Mouse (Mus musculus) heart, embryonic 16.5 days (tissue): Measurements from ENCODE around the gene Plekha7. TPM values are rescaled to one million over a fixed set of nuclear protein-coding genes. Genes with fewer than 3 reads are reported as not detected.

Source experiments
- ATAC-seq: fragments of 200-750 bp; cut with Nextera tagmentation; replicated peaks from 2 replicates; pipeline ENCODE4 v1.8.0; 2017; ENCODE audit warnings: moderate number of reproducible peaks; ENCODE audit not compliant: insufficient read depth, low FRiP score; ENCODE audit errors: extremely low read depth
- H3K27ac ChIP-seq: fragments of 300-500 bp; sonication (generic); 2 replicates; pipeline ENCODE4 v1.5.1; 2014; ENCODE audit warnings: mild to moderate bottlenecking, low read length, control low read depth, moderate library complexity
- H3K27me3 ChIP-seq: fragments of 300-500 bp; sonication (generic); 2 replicates; pipeline ENCODE4 v1.6.1; 2014; ENCODE audit warnings: low read length, mixed read lengths; ENCODE audit not compliant: control insufficient read depth, insufficient read depth
- H3K36me3 ChIP-seq: fragments of 300-500 bp; sonication (generic); 2 replicates; pipeline ENCODE4 v1.6.1; 2014; ENCODE audit not compliant: control insufficient read depth, insufficient read depth
- H3K4me1 ChIP-seq: fragments of 300-500 bp; sonication (generic); 2 replicates; pipeline ENCODE4 v1.6.1; 2014; ENCODE audit warnings: low read length, mixed read lengths; ENCODE audit not compliant: control insufficient read depth, insufficient read depth
- H3K4me2 ChIP-seq: fragments of 300-500 bp; sonication (generic); 2 replicates; pipeline ENCODE4 v1.6.1; 2014; ENCODE audit warnings: low read depth, mild to moderate bottlenecking, control low read depth, low read length
- H3K4me3 ChIP-seq: fragments of 300-500 bp; sonication (generic); 2 replicates; pipeline ENCODE4 v1.5.1; 2014; ENCODE audit warnings: mild to moderate bottlenecking, control low read depth, low read length
- H3K9ac ChIP-seq: fragments of 300-500 bp; sonication (generic); 2 replicates; pipeline ENCODE4 v1.6.1; 2014; ENCODE audit warnings: low read length, control low read depth
- H3K9me3 ChIP-seq: fragments of 300-500 bp; sonication (generic); replicated peaks from 2 replicates; pipeline ENCODE4 v1.6.1; 2016; ENCODE audit warnings: low read length; ENCODE audit not compliant: control insufficient read depth
- WGBS: fragments of 180-500 bp; shearing (Covaris S2); extraction: QIAGEN DNeasy Blood & Tissue Kit; methylation state at CpG from one replicate; pipeline ENCODE4 v1.1.7; 2014; 5-methylcytosine and 5-hydroxymethylcytosine counted together
- polyA plus RNA-seq: library from polyadenylated mRNA; unstranded; fragments of >200 nt; fragmentation: Nextera tagmentation; extraction: Ambion mirVana; gene quantifications from 2 replicates; pipeline ENCODE4 v1.2.1, GENCODE M21; 2015

Gene Plekha7
- polyA plus RNA-seq, 1 experiment from 2014 or later: 44.5 TPM

DNA sequence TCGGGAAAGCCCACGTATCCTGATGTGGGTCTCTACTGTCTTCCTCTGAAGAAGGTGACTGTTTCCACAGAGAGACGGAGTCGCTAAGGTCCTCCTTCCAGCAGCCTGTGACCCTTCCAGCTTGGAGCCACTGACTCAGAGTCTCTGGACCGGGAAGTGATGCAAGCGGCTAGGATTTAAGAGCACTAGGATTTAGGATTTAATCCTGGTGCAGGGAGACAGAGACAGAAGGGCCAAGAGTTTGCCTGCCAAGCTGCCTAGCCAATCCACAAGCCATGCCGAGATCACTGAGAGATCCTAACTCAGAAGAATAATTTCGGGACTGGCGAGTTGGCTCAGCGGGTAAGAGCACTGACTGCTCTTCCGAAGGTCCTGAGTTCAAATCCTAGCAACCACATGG is 59.6 kb downstream of the Plekha7 start:
- Histone ChIP-seq H3K4me1 (peaks cover 29% of the 10 kb centered on the region), H3K9ac (no peak overlapping the region), H3K27ac (no peak overlapping the region), H3K4me2 (no peak overlapping the region), H3K9me3 (no peaks in the 10 kb centered on the region; the same call in 1 of the 2 replicates), H3K4me3 (no peak overlapping the region), H3K27me3 (no peaks in the 10 kb centered on the region), H3K36me3 (no peaks in the 10 kb centered on the region)
- ATAC-seq: no peak
- WGBS: 90% methylated on average over 11 of the region's 11 CpGs

DNA sequence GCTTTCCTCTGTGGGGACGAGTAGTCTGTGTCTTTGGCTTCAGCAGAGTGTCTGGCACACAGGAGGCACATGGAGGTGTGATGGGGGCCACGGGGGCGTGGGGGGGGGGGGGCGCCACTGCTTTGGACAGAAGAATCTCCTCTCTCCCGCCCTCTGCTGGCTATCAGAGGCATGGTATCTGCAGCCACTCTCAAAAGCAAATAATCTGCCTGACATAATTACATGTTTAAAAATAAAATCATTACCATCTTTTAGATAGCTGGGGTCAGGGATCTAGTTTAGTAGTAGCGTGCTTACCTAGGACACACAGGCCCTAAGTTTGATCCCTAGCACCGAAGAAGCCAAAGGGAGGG is 60.8 kb downstream of the Plekha7 start:
- Histone ChIP-seq H3K36me3 (no peaks in the 10 kb centered on the region), H3K9ac (peak overlapping the region; percentile 55; the same call in 1 of the 2 replicates), H3K4me3 (peak overlapping the region; percentile 11), H3K4me2 (peak overlapping the region; percentile 60), H3K4me1 (peaks cover 29% of the 10 kb centered on the region), H3K9me3 (no peaks in the 10 kb centered on the region; the same call in 1 of the 2 replicates), H3K27me3 (no peaks in the 10 kb centered on the region), H3K27ac (peak overlapping the region; percentile 79)
- no peak for ATAC-seq
- 0% methylated on average over 4 of the region's 7 CpGs for WGBS

DNA sequence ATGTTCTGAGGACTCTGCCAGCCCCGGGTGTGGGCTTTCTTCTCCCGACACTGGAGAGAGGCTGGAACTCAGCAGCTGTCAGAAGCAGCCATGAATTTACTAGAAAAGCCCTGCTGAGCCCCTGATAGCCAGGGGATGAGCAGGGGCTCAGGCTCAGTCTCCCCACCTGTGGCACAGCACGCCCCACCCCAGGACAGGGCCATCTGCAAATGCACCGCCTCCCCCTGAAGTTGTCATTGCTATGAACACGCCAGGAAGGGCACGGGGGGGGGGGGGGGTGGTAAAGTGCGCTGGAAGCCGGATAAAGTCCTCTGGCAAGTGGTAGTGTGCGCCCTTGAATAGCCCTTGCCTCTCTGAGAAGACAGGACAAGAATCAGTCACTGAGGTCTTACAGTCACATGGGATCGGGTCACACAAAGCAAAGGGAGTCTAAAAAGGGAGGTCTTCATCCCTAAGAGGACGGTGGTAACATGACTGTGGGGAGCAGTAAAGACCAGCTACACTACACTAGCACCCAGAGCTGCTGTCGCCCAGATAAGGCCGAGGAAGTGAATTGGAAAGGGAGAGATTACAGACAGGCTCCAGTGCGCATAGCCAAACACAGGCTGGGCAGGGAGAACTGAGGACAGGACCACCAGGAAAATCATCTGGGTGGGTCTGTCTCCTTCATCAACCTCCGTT is 61.3 kb downstream of the Plekha7 start:
- H3K4me1 ChIP-seq: peaks cover 29% of the 10 kb centered on the region
- peak overlapping the region; percentile 60 for H3K4me2 ChIP-seq
- H3K9me3 ChIP-seq: no peaks in the 10 kb centered on the region; the same call in 1 of the 2 replicates
- peak overlapping the region; percentile 79 for H3K27ac ChIP-seq
- no peaks in the 10 kb centered on the region for H3K27me3 ChIP-seq
- 9% methylated on average over 15 of the region's 15 CpGs for whole genome bisulfite sequencing
- peak overlapping the region; percentile 11 for H3K4me3 ChIP-seq
- H3K36me3 ChIP-seq: no peaks in the 10 kb centered on the region
- peak; percentile 30 for ATAC-seq
- peak overlapping the region; percentile 55 for H3K9ac ChIP-seq

DNA sequence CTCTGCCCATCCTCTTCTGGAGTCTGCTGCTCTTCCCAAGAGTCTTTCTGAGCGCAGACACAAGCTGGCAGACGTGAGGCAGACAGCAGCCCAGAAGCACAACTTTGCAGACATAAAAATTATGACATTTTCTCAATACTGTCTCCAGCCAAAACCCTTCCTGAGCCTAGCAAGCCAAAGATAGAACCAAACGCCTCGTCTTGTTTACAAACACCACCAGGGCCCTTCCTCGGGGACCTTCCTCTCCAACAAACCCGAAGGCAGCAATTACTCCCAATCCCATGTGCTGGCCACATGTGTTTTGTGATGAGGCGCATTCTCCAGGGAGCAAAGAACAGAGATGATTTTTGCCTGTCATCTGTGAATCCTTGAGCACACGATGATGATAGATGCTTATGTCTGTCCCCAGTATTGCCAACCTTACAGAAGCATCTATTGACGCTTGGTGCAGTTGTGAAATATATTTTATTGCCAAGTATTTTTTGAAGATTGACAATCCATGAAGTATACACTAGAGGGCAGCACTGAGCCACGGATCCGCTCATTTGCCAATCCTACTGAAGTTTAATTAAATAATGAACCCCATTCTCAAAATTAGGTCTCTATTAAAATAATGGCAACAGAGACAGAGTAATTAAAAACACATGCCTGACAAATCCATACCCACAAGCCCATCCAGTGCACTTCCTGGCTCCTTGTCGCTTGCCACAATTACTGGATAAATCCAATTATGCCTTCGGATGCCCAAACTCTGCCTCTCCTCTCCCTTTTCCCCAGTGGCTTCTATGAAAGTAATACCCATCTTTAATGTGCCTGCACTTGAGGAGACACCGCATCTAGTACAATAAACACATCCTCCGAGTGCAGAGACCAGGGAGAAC is 62.1 kb downstream of the Plekha7 start:
- Histone ChIP-seq H3K4me1 (peaks cover 32% of the 10 kb centered on the region), H3K36me3 (no peaks in the 10 kb centered on the region), H3K27me3 (no peaks in the 10 kb centered on the region), H3K4me3 (peak overlapping the region; percentile 11), H3K9me3 (no peaks in the 10 kb centered on the region; the same call in 1 of the 2 replicates), H3K4me2 (peak overlapping the region; percentile 60), H3K27ac (peak overlapping the region; percentile 79), H3K9ac (peak overlapping the region; percentile 55)
- 23% methylated on average over 15 of the region's 15 CpGs for WGBS
- no peak for ATAC-seq

DNA sequence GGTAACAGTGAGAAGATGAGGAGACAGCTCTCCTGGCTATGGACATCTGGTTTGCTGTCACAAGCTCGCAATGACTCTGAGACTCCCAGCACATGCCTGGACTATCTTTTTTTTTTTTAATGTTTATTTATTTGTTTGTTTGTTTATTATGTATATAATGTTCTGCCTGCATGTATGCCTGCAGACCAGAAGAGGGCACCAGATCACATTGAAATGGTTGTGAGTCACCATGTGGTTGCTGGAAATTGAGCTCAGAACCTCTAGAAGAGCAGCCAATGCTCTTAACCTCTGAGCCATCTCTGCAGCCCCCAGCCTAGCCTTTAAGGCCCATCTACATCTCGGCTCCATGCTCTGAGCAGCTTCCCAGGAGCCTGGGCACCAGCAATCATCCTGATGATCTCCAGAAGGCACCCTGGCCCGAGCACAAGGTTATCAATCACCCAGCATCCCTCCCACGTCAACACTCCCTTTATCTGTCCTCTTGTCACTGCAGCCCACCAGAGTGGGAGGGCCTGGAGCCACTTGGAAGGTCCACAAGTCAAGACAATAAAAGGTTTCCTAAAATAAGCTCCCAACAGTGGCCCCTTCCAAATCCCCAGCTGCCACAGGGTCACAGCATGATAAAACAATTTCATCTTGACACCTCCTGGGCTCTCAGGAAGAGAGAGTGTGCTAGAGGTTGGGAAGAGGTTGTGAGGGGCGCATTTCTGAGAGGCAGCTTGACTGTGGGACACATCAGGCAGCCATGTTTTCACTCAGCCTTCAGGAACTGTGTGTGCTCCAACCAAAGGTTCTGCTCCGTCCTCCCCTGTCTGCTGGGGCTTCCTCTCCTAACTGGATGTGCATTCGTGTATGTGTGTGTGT is 63.6 kb downstream of the Plekha7 start:
- ATAC-seq: peak; percentile 58
- Histone ChIP-seq H3K36me3 (no peaks in the 10 kb centered on the region), H3K9me3 (no peaks in the 10 kb centered on the region; the same call in 1 of the 2 replicates), H3K4me2 (no peak overlapping the region), H3K27me3 (no peaks in the 10 kb centered on the region), H3K9ac (no peak overlapping the region), H3K4me1 (peaks cover 39% of the 10 kb centered on the region), H3K4me3 (no peak overlapping the region), H3K27ac (peak overlapping the region; percentile 79)
- 23% methylated on average over 7 of the region's 7 CpGs for WGBS

DNA sequence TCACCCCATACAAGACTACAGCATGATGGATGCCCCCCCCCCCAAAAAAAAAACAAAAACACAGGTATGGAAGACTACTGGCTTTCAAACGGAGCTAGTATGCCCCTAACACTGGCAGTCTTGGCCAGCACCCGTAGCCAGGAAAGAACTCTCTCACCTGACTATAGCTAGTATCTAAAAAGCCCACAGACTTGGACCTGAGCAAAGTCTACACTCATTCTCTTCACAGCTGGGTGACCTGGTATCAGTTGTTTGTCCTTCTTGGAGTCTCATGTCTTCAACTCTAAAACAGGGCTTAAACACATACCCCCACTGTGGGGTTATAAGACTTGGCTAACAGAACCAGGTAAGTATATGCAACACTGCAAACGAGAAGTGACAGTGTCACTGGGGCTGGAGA is 65.4 kb downstream of the Plekha7 start:
- WGBS: 81% methylated on average over 3 of the region's 3 CpGs
- Histone ChIP-seq H3K9ac (no peak overlapping the region), H3K27ac (no peak overlapping the region), H3K27me3 (no peaks in the 10 kb centered on the region), H3K4me3 (no peak overlapping the region), H3K9me3 (no peaks in the 10 kb centered on the region), H3K4me1 (peaks cover 51% of the 10 kb centered on the region), H3K4me2 (no peak overlapping the region), H3K36me3 (no peaks in the 10 kb centered on the region)
- no peak for ATAC-seq

DNA sequence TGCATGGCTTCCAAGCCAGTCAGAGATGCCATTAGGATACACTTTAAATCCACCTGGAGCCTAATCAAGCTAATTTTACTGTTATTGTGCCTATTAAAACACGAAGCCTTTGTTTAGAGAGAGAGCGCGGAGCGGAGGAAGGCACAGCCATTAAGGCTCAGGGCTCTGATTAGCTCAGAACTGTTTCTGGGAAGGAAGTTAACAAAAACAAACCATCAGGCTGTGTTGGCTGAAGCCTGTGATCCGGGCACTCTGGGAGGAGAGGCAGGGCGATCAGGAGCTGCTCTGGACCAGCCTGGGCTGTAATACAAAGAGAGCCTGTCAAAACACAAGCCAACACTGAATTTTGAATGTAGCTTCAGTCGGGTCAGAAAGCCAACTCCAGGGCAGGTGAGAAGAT is 66.6 kb downstream of the Plekha7 start:
- Histone ChIP-seq H3K27me3 (no peaks in the 10 kb centered on the region; the same call in 1 of the 2 replicates), H3K4me2 (0 out of 2 replicates have a peak overlapping the region, but pooled peaks have one; percentile 12), H3K36me3 (no peaks in the 10 kb centered on the region), H3K9me3 (no peaks in the 10 kb centered on the region), H3K4me3 (no peak overlapping the region), H3K4me1 (peaks cover 44% of the 10 kb centered on the region), H3K27ac (no peak overlapping the region), H3K9ac (no peak overlapping the region)
- ATAC-seq: no peak
- 63% methylated on average over 7 of the region's 7 CpGs for WGBS

DNA sequence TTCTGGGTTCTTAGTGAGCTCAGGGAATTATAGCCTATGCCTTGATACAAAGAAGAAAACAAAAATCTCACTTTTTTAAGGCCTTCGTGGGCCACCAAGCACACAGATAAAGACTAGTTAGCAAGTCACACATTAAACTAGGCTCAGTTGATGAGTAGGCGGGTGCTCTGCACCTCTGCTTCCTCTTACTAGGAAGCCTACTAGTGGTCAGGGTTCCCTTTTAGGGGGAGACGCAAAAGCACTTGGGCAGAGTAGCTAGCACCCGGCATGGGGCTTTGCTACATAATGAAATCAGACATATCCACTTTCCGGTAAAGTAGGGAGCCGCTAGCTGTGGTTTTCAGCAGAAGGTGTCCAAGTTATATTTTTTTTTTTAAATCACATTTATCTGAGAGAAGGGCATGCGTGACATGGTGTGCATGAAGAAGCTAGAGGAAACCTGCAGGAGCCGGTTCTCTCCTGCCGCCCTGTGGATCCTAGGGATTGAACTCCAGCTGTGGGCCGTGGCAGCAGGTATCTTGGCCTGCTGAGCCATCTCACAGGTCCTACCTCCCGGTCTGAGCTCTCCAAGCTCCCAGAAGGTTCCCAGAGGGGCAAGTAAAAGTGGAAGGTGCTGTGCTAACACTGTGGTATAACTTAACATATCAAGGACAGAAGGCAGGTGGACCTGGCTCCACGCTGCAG is 67.2 kb downstream of the Plekha7 start:
- ATAC-seq: no peak

More for the DNA sequence above, 67.2 kb downstream of the Plekha7 start:
- no peaks in the 10 kb centered on the region; the same call in 1 of the 2 replicates for H3K27me3 ChIP-seq
- H3K4me2 ChIP-seq: no peak overlapping the region
- no peak overlapping the region for H3K4me3 ChIP-seq
- H3K9ac ChIP-seq: no peak overlapping the region
- no peaks in the 10 kb centered on the region for H3K9me3 ChIP-seq
- no peaks in the 10 kb centered on the region for H3K36me3 ChIP-seq
- H3K27ac ChIP-seq: 0 out of 2 replicates have a peak overlapping the region, but pooled peaks have one; percentile 15
- H3K4me1 ChIP-seq: peaks cover 42% of the 10 kb centered on the region
- 68% methylated on average over 12 of the region's 12 CpGs for WGBS
